Mouse (Mus musculus): Measurements from ENCODE around the gene Lpp.

DNA sequence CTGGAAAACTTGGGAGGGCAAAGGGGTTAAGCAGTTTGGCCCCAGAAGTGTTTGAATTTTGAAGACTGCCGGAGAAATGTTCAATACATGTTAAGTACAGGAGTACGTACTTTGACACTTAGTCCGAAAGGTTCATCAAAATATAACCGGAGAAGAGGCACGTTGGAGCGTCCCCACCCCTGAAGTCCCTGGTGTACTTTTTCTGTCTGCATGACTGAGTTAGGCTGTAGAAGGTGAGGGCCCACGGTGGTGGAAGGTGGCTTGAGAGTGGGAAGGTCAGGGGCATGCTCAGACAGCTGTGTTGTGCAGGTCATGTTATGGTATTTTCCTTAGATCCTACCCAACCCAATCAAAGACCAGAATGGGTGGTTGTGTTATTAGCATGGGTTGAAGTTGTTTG, 1.4 kb upstream of the Lpp start:
- TF ChIP-seq EP300 (IDR thresholded peaks at IDR 0.05; ENCODE audit: low read depth) = no peak
- no peak for TF ChIP-seq CTCF (IDR thresholded peaks at IDR 0.05; ENCODE audit: low read depth)

All from liver, postnatal 0 days (tissue).